Mouse (Mus musculus) adrenal gland, adult 2 months (tissue): ENCODE measurements around the gene Spag7. TPM values are rescaled to one million over a fixed set of nuclear protein-coding genes. Genes with fewer than 3 reads are reported as not detected.

ENCODE experiments used
- DNase-seq: peaks from one replicate; pipeline ENCODE4 v3.0.0; 2021
- polyA plus RNA-seq: library from polyadenylated mRNA; depleted of rRNA; stranded (reverse); fragments of >200 nt; gene quantifications from 2 replicates; pipeline ENCODE4 v1.2.3, GENCODE M21; 2012
- total RNA-seq, 2 experiments: library from RNA; stranded (reverse); gene quantifications; 2 replicates each; pipeline ENCODE4 v1.2.3; 2021

Gene Spag7
- total and polyA plus RNA-seq, 3 experiments = 16.0 to 85.9 (median 83.5) TPM

DNA sequence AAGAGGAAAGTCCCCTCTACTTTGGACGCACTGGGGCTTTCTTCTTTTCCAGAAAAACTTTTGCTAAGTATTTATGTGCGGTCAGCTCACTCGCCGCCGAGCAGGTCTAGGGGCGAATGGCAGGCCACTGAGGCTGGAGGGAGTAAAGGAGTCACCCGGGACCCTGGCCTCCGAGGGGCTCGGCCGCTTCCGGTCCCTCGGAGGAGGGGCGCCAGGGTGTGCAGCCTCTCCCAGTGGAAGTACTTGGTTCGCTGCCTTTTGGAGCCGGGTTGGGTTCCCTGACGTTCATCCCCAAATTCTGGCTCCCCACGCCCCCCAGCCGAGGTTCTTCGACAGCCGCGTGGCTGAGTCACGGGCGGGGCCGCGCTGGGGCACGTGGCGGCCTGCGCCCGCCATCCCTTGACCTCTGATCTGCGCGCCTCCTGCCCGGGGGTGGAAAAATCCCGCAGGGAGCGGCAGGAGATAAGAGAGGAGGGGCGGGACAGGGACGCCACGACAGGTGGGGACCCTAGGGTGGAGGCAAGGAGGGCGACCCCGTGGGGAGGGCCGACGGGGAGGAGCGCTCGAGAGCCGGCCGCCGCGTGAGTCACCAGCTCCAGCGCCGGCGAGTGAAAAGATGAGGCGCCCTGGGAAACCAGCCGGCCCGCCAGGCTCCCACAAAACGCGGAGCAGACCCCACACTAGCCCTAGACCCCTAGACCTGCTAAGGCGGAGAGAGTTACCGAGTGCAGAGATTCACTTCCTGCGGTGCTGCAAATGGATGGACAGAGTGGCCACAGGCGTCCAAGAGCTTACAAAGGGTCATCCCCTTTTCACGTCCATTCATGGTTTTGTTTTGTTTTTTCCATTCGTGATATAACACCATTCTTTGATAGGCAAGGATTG lies 13.4 kb downstream of the Spag7 start:
- peak; percentile 90 for DNase-seq

- DNase-seq = peak; percentile 93
These were observed 14.2 kb downstream of the Spag7 start for GRCm38 (mm10) chr11:70654923-70655570.

DNA sequence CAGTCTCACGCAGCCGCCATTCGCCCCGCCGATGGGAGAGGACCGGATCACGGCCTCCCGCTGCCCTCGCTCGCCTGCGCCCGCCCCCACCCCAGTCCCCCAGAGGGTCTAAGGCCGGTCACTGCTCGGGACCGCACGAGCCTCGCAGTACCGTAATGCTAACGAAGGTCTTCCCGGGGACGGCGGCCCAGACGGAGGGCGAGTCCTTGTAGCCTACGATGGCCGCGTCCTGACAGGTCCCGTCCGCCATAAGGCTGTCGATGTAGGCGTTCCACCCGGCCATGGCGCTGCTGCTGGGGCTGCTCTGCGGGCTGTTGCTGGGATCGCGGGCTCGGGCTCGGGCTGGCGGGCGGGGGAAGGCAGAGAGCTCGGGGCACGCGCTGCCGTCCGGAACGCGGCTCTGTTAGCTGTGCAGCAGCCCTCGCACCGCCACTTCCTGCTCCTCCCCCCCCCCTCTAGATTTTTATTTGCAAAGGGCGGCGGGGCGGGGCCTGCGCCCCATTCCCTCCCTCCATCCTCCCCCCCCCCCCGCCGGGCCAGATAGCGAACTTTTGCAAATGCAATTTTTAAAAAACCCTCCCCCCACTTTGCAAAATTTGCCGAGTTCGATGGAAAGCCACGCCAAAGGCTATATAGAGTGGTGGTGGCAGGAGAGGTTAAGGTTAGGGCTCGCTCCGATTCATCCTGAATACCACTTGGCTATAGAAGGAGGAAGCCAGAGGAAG lies 14.9 kb downstream of the Spag7 start, which contains the start of gene Pfn1:
TSS of gene Pfn1 (minus strand) at position 447 of the 725 bp plus-strand sequence.
- peak; percentile 87 for DNase-seq

GRCm38 (mm10) chr11:70653345-70654197 lies 15.6 kb downstream of the Spag7 start:
- peak; percentile 84 for DNase-seq

- DNase-seq = no peak
These were observed 16.3 kb downstream of the Spag7 start for GRCm38 (mm10) chr11:70652884-70653344.

DNA sequence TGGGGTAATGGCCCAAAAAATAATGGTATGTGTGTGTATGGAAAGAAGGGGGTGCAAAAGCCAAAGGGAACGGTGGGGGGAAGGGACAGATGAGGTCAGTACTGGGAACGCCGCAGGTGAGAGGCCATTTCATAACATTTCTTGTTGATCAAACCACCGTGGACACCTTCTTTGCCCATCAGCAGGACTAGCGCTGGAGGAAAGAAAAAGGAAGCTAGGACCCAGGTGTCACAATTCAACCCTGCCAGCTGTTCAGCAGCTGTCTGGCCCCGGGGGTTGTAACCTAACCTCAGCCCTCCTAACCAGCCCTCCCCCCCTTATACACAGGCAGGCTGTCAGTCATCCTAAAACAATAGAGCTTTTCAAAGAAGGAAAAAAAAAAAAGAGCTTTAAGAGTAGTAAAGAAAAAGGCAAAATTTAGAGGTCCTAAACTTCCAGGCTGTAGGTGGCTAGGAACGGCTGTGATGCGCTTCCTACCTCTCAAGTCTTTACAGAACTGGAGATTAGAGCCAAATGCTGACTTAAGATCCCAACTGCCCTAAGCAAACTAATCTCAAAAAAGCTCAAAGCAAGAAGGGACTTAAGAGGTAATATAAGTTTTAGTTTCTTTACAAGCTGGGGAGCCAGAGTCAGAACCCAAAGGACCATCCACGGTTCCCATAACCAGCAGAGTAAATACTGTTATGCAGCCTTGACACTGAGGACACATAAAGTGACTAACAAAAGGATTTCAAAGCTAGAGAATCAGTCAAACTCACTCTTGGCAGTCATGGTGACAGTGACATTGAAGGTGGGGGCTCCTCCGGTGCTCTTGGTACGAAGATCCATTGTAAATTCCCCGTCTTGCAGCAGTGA lies 17.0 kb downstream of the Spag7 start:
- DNase-seq = peak; percentile 65

DNA sequence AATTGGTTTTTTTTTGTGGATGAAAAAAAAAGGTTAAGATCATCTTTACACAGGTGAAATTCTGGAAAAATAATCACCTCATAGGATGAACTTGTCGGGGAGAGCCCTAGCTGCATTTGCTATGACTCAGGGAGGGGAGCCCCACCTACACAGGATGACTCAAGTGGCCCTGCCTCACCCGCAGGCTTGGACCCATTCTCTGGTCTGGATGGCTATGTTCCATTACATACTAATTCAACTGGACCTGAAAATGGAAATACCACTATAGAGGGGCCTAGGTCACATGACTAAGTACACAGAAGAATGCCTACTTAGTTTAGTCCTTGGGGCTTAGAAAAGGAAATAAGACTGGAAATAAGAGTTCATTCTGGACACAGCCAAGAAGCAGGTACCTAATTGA lies 17.8 kb downstream of the Spag7 start:
- DNase-seq = peak; percentile 84

GRCm38 (mm10) chr11:70650322-70651175 lies 18.7 kb downstream of the Spag7 start:
- no peak for DNase-seq

DNA sequence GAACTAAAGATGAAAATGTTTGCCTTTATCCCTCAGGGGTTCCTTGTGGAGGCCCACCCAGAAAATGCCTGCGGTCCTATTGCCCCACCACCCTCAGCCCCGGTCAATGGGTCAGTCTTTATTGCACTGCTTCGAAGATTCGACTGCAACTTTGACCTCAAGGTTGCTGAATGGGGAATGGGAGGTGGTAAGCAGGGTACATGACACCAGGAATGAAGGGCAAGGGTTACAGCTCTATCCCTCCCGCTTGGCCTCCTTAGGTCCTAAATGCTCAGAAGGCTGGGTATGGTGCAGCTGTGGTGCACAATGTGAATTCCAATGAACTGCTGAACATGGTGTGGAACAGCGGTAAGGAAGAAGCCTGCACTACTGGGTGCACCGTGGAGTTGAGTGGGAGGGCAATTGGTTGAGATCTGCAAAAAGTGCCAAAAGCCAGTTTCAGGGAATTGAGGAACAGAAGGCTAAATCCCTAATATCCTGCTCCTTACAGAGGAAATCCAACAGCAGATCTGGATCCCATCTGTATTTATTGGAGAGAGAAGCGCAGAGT lies 20.0 kb downstream of the Spag7 start:
- no peak for DNase-seq

DNA sequence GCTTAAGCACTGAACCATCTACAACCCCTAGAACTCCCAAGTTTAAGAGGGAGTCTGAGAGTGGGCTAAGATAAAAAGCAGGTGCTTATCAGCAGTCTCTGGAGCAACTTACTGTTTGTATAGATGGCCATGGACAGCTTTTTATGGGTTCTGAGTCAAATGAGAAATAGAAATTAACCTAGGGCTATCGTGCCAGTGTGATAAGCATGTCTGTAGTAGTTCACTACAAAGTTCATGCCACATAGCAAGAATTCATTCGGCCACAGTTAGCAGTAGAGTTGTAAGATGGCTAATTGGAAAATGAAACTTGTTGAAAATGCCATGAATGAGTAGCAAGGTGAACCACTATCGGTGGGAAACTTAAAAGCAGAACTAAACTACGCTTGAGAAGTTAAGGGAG lies 20.7 kb downstream of the Spag7 start:
- no peak for DNase-seq

- peak; percentile 64 for DNase-seq
These were observed 21.3 kb downstream of the Spag7 start for GRCm38 (mm10) chr11:70647716-70648420.

DNA sequence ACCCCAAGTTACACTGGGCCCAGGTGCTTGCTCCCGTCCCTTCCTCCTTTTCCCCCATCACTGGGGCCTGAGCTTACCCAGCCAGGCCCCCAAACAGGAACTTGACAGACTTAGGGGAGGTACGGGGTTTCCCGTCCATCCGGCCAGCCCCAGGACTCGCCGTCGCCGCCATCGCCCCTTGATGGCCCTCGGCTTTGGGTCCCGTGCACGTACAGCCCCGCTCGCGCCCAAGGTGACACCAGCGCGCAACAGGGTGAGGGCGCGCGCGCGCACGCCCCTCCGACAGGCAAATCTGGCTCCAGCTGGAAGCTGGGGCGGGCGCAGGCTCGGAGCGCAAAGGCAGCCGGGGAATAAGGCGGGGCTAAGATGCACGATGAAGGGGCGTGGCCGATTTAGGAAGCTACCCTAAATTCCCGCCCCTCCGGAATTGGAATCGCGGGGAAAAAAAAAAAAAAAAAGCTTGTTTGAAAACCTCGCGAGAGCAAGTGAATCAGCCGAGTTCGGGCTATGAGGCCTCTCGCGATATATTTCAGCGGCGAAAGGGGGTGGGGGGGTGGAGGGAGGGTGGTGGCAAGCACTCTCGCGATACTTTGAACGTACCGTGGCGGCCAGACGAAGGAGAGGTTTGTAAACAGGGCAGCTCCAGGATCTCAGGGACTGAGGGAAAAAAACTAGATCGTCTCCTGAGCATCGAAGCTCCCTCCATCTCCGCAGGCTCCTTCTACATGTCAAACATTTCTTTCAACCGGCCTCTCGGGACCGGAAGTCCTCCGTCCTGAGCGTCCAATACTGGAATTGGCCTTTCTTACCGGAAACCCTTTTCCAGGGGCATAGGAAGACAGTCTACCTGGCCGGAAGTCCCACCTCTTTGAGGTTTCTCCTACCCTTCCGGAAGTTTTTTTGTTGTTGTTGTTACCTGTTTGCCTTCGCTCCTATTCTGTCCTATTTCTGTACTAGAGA lies 22.2 kb downstream of the Spag7 start, which contains the start of the genes Rnf167 and Slc25a11:
TSS of gene Rnf167 (plus strand) at position 545 of the 960 bp plus-strand sequence.
TSS of gene Slc25a11 (minus strand) at position 789 of the 960 bp plus-strand sequence.
- peak; percentile 97 for DNase-seq

- DNase-seq = no peak
These were observed 23.0 kb downstream of the Spag7 start for GRCm38 (mm10) chr11:70646259-70646555.

DNA sequence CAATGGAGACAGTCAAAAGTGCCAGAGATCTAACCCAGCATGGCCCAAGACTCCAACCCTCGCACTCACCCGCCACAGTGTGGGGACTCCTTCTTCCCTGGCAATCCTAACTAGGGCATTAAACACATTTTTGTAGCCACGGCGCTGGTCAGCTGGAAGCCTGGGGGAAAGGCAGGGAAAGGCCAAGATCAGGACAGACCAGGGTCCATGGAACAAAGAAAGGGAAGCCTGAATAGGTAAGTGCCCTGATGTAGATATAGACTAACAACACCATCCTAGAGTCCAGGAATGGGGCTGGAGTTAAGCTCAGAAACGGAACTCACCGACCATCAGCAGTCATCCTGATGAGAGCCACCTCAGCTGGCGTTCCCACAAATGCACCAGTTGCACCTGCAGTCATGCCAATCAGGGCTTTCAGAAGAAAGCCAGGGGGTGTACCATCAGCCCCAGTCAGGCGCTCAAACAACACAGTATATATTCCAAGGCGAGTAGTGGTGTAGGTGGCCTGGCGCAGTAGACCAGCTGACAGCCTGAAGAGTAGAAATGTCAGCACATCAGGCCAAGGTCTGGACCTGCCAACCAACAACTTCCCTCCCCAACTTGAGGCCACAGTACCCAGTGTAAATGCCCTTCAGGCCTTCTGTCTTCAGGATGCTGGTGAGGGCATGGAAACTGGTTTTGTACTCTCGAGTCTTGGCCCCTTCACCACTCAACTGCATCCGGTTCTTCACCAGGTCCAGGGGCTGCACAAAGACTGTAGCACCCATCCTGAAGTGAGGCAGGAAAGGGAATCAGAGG lies 23.6 kb downstream of the Spag7 start:
- no peak for DNase-seq

- DNase-seq = no peak
These were observed 24.6 kb downstream of the Spag7 start for GRCm38 (mm10) chr11:70644564-70645103.

- DNase-seq = no peak
These were observed 26.2 kb downstream of the Spag7 start for GRCm38 (mm10) chr11:70643051-70643450.
